Mouse (Mus musculus): Measurements from ENCODE around the gene Nup93. TPM values are rescaled to one million over a fixed set of nuclear protein-coding genes. Genes with fewer than 3 reads are reported as not detected.

The Nup93 gene
- polyA plus RNA-seq, 1 experiment from 2014 or later, result 94.2 TPM

GRCm38 (mm10) chr8:94326016-94326415 is 111.7 kb downstream of the Nup93 start:
- 54% methylated on average over 4 of the region's 4 CpGs for WGBS
- Histone ChIP-seq H3K27me3 (ENCODE audit: insufficient read depth, low read length) (no peaks in the 10 kb centered on the region), H3K27ac (ENCODE audit: low read length) (no peak overlapping the region), H3K36me3 (ENCODE audit: insufficient read depth, low read length) (no peaks in the 10 kb centered on the region), H3K4me1 (ENCODE audit: insufficient read depth, low read length) (no peaks in the 10 kb centered on the region; the same call in 1 of the 2 replicates), H3K4me2 (replicated peaks; ENCODE audit: low read depth, low read length) (no peak overlapping the region), H3K9me3 (ENCODE audit: low read length) (no peaks in the 10 kb centered on the region), H3K9ac (replicated peaks; ENCODE audit: low read length) (no peak overlapping the region), H3K4me3 (ENCODE audit: low read length) (no peak overlapping the region)
- no peak for ATAC-seq (ENCODE audit: low FRiP score, low TSS enrichment)

- ATAC-seq (ENCODE audit: low FRiP score, low TSS enrichment), result no peak
- WGBS, result 83% methylated on average over 21 of the region's 21 CpGs
- H3K27me3 ChIP-seq (ENCODE audit: insufficient read depth, low read length), result no peaks in the 10 kb centered on the region
- no peak within 1 kb of the TSS for H3K4me2 ChIP-seq (replicated peaks; ENCODE audit: low read depth, low read length)
- H3K4me3 ChIP-seq (ENCODE audit: low read length), result no peak within 1 kb of the TSS
- H3K27ac ChIP-seq (ENCODE audit: low read length), result no peak within 1 kb of the TSS
- H3K4me1 ChIP-seq (ENCODE audit: insufficient read depth, low read length), result no peaks in the 10 kb centered on the region; the same call in 1 of the 2 replicates
- H3K9me3 ChIP-seq (ENCODE audit: low read length), result no peaks in the 10 kb centered on the region
- no peak within 1 kb of the TSS for H3K9ac ChIP-seq (replicated peaks; ENCODE audit: low read length)
- H3K36me3 ChIP-seq (ENCODE audit: insufficient read depth, low read length), result no peaks in the 10 kb centered on the region
Measured at GRCm38 (mm10) chr8:94328932-94329728, 114.8 kb downstream of the Nup93 start, which contains the start of gene Slc12a3. Gene Slc12a3 (plus strand): TSS chr8:94329201.

- no peaks in the 10 kb centered on the region for H3K36me3 ChIP-seq (ENCODE audit: insufficient read depth, low read length)
- no peaks in the 10 kb centered on the region for H3K9me3 ChIP-seq (ENCODE audit: low read length)
- peak; percentile 46; the same call in 1 of the 2 replicates for ATAC-seq (ENCODE audit: low FRiP score, low TSS enrichment)
- H3K4me1 ChIP-seq (ENCODE audit: insufficient read depth, low read length), result no peaks in the 10 kb centered on the region
- H3K4me3 ChIP-seq (ENCODE audit: low read length), result no peak overlapping the region
- no peaks in the 10 kb centered on the region for H3K27me3 ChIP-seq (ENCODE audit: insufficient read depth, low read length)
- H3K27ac ChIP-seq (ENCODE audit: low read length), result no peak overlapping the region
- H3K4me2 ChIP-seq (replicated peaks; ENCODE audit: low read depth, low read length), result no peak overlapping the region
- H3K9ac ChIP-seq (replicated peaks; ENCODE audit: low read length), result no peak overlapping the region
- 29% methylated on average over 4 of the region's 4 CpGs for WGBS
Measured at GRCm38 (mm10) chr8:94330733-94331132, 116.4 kb downstream of the Nup93 start.

- Histone ChIP-seq H3K27ac (ENCODE audit: low read length) (no peak overlapping the region), H3K4me3 (ENCODE audit: low read length) (no peak overlapping the region), H3K9me3 (ENCODE audit: low read length) (no peaks in the 10 kb centered on the region), H3K4me2 (replicated peaks; ENCODE audit: low read depth, low read length) (no peak overlapping the region), H3K36me3 (ENCODE audit: insufficient read depth, low read length) (no peaks in the 10 kb centered on the region), H3K9ac (replicated peaks; ENCODE audit: low read length) (no peak overlapping the region), H3K27me3 (ENCODE audit: insufficient read depth, low read length) (no peaks in the 10 kb centered on the region), H3K4me1 (ENCODE audit: insufficient read depth, low read length) (no peaks in the 10 kb centered on the region)
- ATAC-seq (ENCODE audit: low FRiP score, low TSS enrichment), result no peak
- WGBS, result 57% methylated on average over 5 of the region's 5 CpGs
Measured at GRCm38 (mm10) chr8:94333345-94333744, 119.0 kb downstream of the Nup93 start.

- Histone ChIP-seq H3K4me2 (replicated peaks; ENCODE audit: low read depth, low read length) (no peak overlapping the region), H3K27ac (ENCODE audit: low read length) (no peak overlapping the region), H3K9me3 (ENCODE audit: low read length) (no peaks in the 10 kb centered on the region), H3K36me3 (ENCODE audit: insufficient read depth, low read length) (no peaks in the 10 kb centered on the region), H3K27me3 (ENCODE audit: insufficient read depth, low read length) (no peaks in the 10 kb centered on the region), H3K4me1 (ENCODE audit: insufficient read depth, low read length) (no peaks in the 10 kb centered on the region), H3K4me3 (ENCODE audit: low read length) (no peak overlapping the region), H3K9ac (replicated peaks; ENCODE audit: low read length) (no peak overlapping the region)
- WGBS, result 74% methylated on average over 8 of the region's 8 CpGs
- no peak for ATAC-seq (ENCODE audit: low FRiP score, low TSS enrichment)
Measured at GRCm38 (mm10) chr8:94337559-94337958, 123.2 kb downstream of the Nup93 start.

GRCm38 (mm10) chr8:94340796-94341195 is 126.4 kb downstream of the Nup93 start:
- Histone ChIP-seq H3K4me3 (ENCODE audit: low read length) (no peak overlapping the region), H3K27me3 (ENCODE audit: insufficient read depth, low read length) (no peaks in the 10 kb centered on the region), H3K9ac (replicated peaks; ENCODE audit: low read length) (no peak overlapping the region), H3K9me3 (ENCODE audit: low read length) (no peaks in the 10 kb centered on the region), H3K27ac (ENCODE audit: low read length) (no peak overlapping the region), H3K4me2 (replicated peaks; ENCODE audit: low read depth, low read length) (no peak overlapping the region), H3K4me1 (ENCODE audit: insufficient read depth, low read length) (no peaks in the 10 kb centered on the region), H3K36me3 (ENCODE audit: insufficient read depth, low read length) (no peaks in the 10 kb centered on the region)
- 74% methylated on average over 7 of the region's 7 CpGs for WGBS
- no peak for ATAC-seq (ENCODE audit: low FRiP score, low TSS enrichment)

- 84% methylated on average over 10 of the region's 10 CpGs for WGBS
- no peak for ATAC-seq (ENCODE audit: low FRiP score, low TSS enrichment)
- no peaks in the 10 kb centered on the region for H3K4me1 ChIP-seq (ENCODE audit: insufficient read depth, low read length)
- no peak overlapping the region for H3K4me3 ChIP-seq (ENCODE audit: low read length)
- no peaks in the 10 kb centered on the region for H3K27me3 ChIP-seq (ENCODE audit: insufficient read depth, low read length)
- H3K27ac ChIP-seq (ENCODE audit: low read length), result no peak overlapping the region
- no peak overlapping the region for H3K9ac ChIP-seq (replicated peaks; ENCODE audit: low read length)
- no peaks in the 10 kb centered on the region for H3K9me3 ChIP-seq (ENCODE audit: low read length)
- H3K36me3 ChIP-seq (ENCODE audit: insufficient read depth, low read length), result no peaks in the 10 kb centered on the region
- no peak overlapping the region for H3K4me2 ChIP-seq (replicated peaks; ENCODE audit: low read depth, low read length)
Measured at GRCm38 (mm10) chr8:94342691-94343090, 128.3 kb downstream of the Nup93 start.

- WGBS, result 12% methylated on average over 6 of the region's 6 CpGs
Measured at GRCm38 (mm10) chr8:94343290-94343689, 128.9 kb downstream of the Nup93 start.

GRCm38 (mm10) chr8:94343778-94344320 is 129.5 kb downstream of the Nup93 start:
- Histone ChIP-seq H3K27ac (ENCODE audit: low read length) (no peak overlapping the region), H3K27me3 (ENCODE audit: insufficient read depth, low read length) (no peaks in the 10 kb centered on the region), H3K4me1 (ENCODE audit: insufficient read depth, low read length) (no peaks in the 10 kb centered on the region), H3K36me3 (ENCODE audit: insufficient read depth, low read length) (no peaks in the 10 kb centered on the region), H3K4me2 (replicated peaks; ENCODE audit: low read depth, low read length) (no peak overlapping the region), H3K9me3 (ENCODE audit: low read length) (no peaks in the 10 kb centered on the region), H3K4me3 (ENCODE audit: low read length) (no peak overlapping the region), H3K9ac (replicated peaks; ENCODE audit: low read length) (no peak overlapping the region)
- peak; percentile 28; the same call in 1 of the 2 replicates for ATAC-seq (ENCODE audit: low FRiP score, low TSS enrichment)
- WGBS, result 79% methylated on average over 11 of the region's 11 CpGs

More at GRCm38 (mm10) chr8:94343290-94343689, 128.9 kb downstream of the Nup93 start:
- Histone ChIP-seq H3K4me2 (replicated peaks; ENCODE audit: low read depth, low read length) (no peak overlapping the region), H3K27me3 (ENCODE audit: insufficient read depth, low read length) (no peaks in the 10 kb centered on the region), H3K27ac (ENCODE audit: low read length) (no peak overlapping the region), H3K9me3 (ENCODE audit: low read length) (no peaks in the 10 kb centered on the region), H3K4me3 (ENCODE audit: low read length) (no peak overlapping the region), H3K9ac (replicated peaks; ENCODE audit: low read length) (no peak overlapping the region), H3K36me3 (ENCODE audit: insufficient read depth, low read length) (no peaks in the 10 kb centered on the region), H3K4me1 (ENCODE audit: insufficient read depth, low read length) (no peaks in the 10 kb centered on the region)
- ATAC-seq (ENCODE audit: low FRiP score, low TSS enrichment), result no peak

- no peaks in the 10 kb centered on the region for H3K36me3 ChIP-seq (ENCODE audit: insufficient read depth, low read length)
- no peaks in the 10 kb centered on the region for H3K4me1 ChIP-seq (ENCODE audit: insufficient read depth, low read length)
- no peaks in the 10 kb centered on the region for H3K9me3 ChIP-seq (ENCODE audit: low read length)
- no peak overlapping the region for H3K4me3 ChIP-seq (ENCODE audit: low read length)
- H3K9ac ChIP-seq (replicated peaks; ENCODE audit: low read length), result no peak overlapping the region
- no peak overlapping the region for H3K4me2 ChIP-seq (replicated peaks; ENCODE audit: low read depth, low read length)
- H3K27me3 ChIP-seq (ENCODE audit: insufficient read depth, low read length), result no peaks in the 10 kb centered on the region
- no peak overlapping the region for H3K27ac ChIP-seq (ENCODE audit: low read length)
- ATAC-seq (ENCODE audit: low FRiP score, low TSS enrichment), result no peak
- WGBS, result 80% methylated on average over 4 of the region's 4 CpGs
Measured at GRCm38 (mm10) chr8:94345657-94346056, 131.3 kb downstream of the Nup93 start.

Measured in kidney, embryonic 16.5 days (tissue).